Mouse (Mus musculus): Measurements from ENCODE around the gene Col16a1. TPM values are rescaled to one million over a fixed set of nuclear protein-coding genes. Genes with fewer than 3 reads are reported as not detected.
A peak's percentile ranks its signal among the peaks of the same experiment; 100 is the strongest.

The Col16a1 gene
- 3.8 and 5.8 TPM in 2 replicates for polyA plus RNA-seq (2016; fragmentation: Nextera tagmentation; extraction: Ambion mirVana)

GRCm38 (mm10) chr4:130047331-130048202, at the start of gene Col16a1:
Gene Col16a1 (plus strand): TSS chr4:130047840.
- H3K27me3 ChIP-seq (ENCODE audit: low read depth, poor library complexity, severe bottlenecking) = peaks cover 60% of the 10 kb centered on the region
- peak within 1 kb of the TSS; percentile 81 for H3K27ac ChIP-seq (replicated peaks)
- 3% methylated on average over 46 of the region's 46 CpGs for WGBS
- H3K4me3 ChIP-seq = peak within 1 kb of the TSS; percentile 59
- H3K4me1 ChIP-seq = peaks cover 22% of the 10 kb centered on the region
- H3K36me3 ChIP-seq = no peaks in the 10 kb centered on the region
- DNase-seq (ENCODE audit: low spot score) = peak; percentile 73
- no peaks in the 10 kb centered on the region for H3K9me3 ChIP-seq (replicated peaks)

DNA sequence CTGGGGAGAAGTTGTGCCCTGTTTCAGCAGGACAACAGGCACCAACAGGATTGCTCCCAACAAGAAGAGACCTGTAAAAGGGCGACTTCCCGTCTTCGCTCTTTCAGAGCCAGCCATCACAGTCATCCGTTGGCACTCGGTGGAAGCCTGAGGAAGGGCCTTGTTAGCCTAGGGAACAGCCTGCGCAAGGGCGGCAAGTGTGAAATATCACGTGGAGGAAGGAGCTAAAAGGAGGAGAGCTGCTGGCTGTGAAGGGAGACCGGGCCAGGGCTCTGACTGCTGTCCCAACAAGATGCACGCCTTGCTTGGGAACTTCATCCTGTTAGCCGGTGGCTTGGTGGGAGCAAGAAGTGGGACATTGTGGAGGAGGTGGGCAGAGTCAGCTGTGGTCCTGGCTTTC, 49.5 kb upstream of the Col16a1 start:
- peaks cover 24% of the 10 kb centered on the region for H3K27me3 ChIP-seq (ENCODE audit: low read depth, poor library complexity, severe bottlenecking)
- peaks cover 4% of the 10 kb centered on the region; the same call in 1 of the 2 replicates for H3K36me3 ChIP-seq
- H3K27ac ChIP-seq (replicated peaks) = no peak overlapping the region
- no peaks in the 10 kb centered on the region for H3K9me3 ChIP-seq (replicated peaks)
- 65% methylated on average over 11 of the region's 11 CpGs for WGBS
- H3K4me3 ChIP-seq = no peak overlapping the region
- DNase-seq (ENCODE audit: low spot score) = no peak
- H3K4me1 ChIP-seq = peaks cover 16% of the 10 kb centered on the region

DNA sequence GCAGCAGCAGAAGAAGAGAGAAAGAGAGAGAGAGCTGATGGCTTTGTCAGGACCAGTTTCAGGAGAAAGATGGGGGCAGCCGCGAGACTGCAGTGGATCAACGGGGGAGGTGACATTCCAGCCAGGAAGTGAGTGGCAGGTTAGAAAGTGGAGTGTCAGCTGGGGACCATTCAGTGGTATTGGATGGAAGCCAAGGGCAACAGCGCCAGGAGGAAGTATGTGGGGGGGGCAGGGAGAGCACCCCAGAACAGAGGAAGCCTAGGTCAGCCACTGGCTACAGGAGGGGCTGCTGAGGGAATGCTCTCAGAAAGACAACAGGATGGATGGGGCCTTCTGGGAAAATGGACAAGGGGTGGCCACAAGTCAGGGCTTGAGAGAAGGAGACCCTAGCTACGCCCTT, 45.9 kb upstream of the Col16a1 start:
- 67% methylated on average over 5 of the region's 5 CpGs for WGBS
- Histone ChIP-seq H3K9me3 (replicated peaks) (no peaks in the 10 kb centered on the region), H3K27ac (replicated peaks) (no peak overlapping the region), H3K36me3 (no peaks in the 10 kb centered on the region), H3K4me1 (peaks cover 26% of the 10 kb centered on the region), H3K27me3 (ENCODE audit: low read depth, poor library complexity, severe bottlenecking) (peaks cover 46% of the 10 kb centered on the region), H3K4me3 (no peak overlapping the region)
- no peak for DNase-seq (ENCODE audit: low spot score)

DNA sequence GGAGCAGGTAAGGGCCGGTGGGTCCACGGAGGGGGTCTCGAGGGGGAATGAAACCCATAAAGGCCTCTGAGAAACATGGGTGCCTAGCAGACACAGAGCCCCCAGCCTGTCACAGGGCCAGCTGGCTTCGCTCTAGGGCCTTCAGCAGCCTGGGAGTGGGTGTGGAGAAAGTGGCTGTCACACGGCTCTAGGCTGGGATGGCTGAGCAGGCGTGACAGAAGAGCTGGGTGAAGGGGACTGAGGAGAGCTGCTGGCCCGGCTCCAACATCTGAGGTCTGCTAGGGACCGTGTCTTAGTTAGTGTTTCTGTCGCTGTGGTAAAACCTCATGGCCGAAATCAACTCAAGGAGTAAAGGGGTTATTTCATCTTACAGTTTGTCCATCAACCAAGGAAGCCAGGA, 45.5 kb upstream of the Col16a1 start:
- 81% methylated on average over 10 of the region's 10 CpGs for WGBS
- peaks cover 50% of the 10 kb centered on the region for H3K27me3 ChIP-seq (ENCODE audit: low read depth, poor library complexity, severe bottlenecking)
- H3K4me3 ChIP-seq = no peak overlapping the region
- H3K36me3 ChIP-seq = no peaks in the 10 kb centered on the region
- H3K27ac ChIP-seq (replicated peaks) = no peak overlapping the region
- DNase-seq (ENCODE audit: low spot score) = no peak
- H3K9me3 ChIP-seq (replicated peaks) = no peaks in the 10 kb centered on the region
- peaks cover 30% of the 10 kb centered on the region for H3K4me1 ChIP-seq

DNA sequence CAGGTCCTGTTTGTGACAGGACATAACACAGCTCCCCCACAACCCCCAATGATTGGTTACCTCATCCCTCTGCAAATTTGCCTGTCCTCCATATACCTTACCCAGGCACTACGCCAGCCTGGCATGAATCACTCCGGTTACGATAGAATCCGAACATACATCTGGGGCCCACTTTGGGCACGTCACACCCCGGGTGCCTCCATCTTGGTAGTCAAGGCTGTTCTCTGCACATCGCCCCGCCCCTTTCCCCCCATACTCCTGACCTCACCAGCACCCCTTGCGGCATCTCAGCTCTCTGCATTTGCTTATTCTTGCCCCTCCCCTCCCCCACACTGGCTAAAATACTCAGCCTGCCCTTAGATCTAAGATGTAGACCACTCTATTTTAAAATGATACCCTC, 42.0 kb upstream of the Col16a1 start:
- peaks cover 36% of the 10 kb centered on the region for H3K4me1 ChIP-seq
- H3K4me3 ChIP-seq = no peak overlapping the region
- peaks cover 63% of the 10 kb centered on the region for H3K27me3 ChIP-seq (ENCODE audit: low read depth, poor library complexity, severe bottlenecking)
- peaks cover 5% of the 10 kb centered on the region; the same call in 1 of the 2 replicates for H3K36me3 ChIP-seq
- DNase-seq (ENCODE audit: low spot score) = no peak
- H3K27ac ChIP-seq (replicated peaks) = no peak overlapping the region
- H3K9me3 ChIP-seq (replicated peaks) = no peaks in the 10 kb centered on the region
- WGBS = 64% methylated on average over 9 of the region's 9 CpGs

DNA sequence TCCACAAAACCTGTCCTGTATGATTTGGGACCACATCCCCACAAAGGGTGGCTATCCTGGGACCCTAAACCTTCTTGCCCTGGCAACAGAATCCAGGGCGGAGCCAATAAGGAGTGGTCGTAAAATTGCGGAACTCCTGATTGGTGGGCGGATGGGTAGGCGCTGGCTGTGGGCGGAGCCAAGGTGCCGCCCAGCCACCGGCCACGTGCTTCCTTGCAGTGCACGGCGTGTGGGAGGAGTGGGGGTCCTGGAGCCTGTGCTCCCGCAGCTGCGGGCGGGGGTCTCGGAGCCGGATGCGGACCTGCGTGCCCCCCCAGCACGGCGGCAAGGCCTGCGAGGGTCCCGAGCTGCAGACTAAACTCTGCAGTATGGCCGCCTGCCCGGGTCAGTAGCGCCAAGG, 41.1 kb upstream of the Col16a1 start:
- peak overlapping the region; percentile 72 for H3K27ac ChIP-seq (replicated peaks)
- H3K36me3 ChIP-seq = peaks cover 9% of the 10 kb centered on the region; the same call in 1 of the 2 replicates
- DNase-seq (ENCODE audit: low spot score) = peak; percentile 47
- 17% methylated on average over 25 of the region's 25 CpGs for whole genome bisulfite sequencing
- H3K4me3 ChIP-seq = peak overlapping the region; percentile 53
- H3K9me3 ChIP-seq (replicated peaks) = no peaks in the 10 kb centered on the region
- H3K4me1 ChIP-seq = peaks cover 33% of the 10 kb centered on the region
- peaks cover 63% of the 10 kb centered on the region for H3K27me3 ChIP-seq (ENCODE audit: low read depth, poor library complexity, severe bottlenecking)

- no peak overlapping the region for H3K4me3 ChIP-seq
- H3K27ac ChIP-seq (replicated peaks) = no peak overlapping the region
- peaks cover 12% of the 10 kb centered on the region; the same call in 1 of the 2 replicates for H3K36me3 ChIP-seq
- no peak for DNase-seq (ENCODE audit: low spot score)
- peaks cover 79% of the 10 kb centered on the region for H3K27me3 ChIP-seq (ENCODE audit: low read depth, poor library complexity, severe bottlenecking)
- peaks cover 32% of the 10 kb centered on the region for H3K4me1 ChIP-seq
- no peaks in the 10 kb centered on the region for H3K9me3 ChIP-seq (replicated peaks)
- 77% methylated on average over 14 of the region's 14 CpGs for WGBS
Measured at GRCm38 (mm10) chr4:130009043-130009442, 38.6 kb upstream of the Col16a1 start.

- DNase-seq (ENCODE audit: low spot score) = no peak
- Histone ChIP-seq H3K27ac (replicated peaks) (no peak overlapping the region), H3K9me3 (replicated peaks) (no peaks in the 10 kb centered on the region), H3K4me1 (peaks cover 43% of the 10 kb centered on the region), H3K36me3 (peaks cover 12% of the 10 kb centered on the region; the same call in 1 of the 2 replicates), H3K4me3 (no peak overlapping the region), H3K27me3 (ENCODE audit: low read depth, poor library complexity, severe bottlenecking) (peaks cover 77% of the 10 kb centered on the region)
- WGBS = 87% methylated on average over 4 of the region's 4 CpGs
Measured at GRCm38 (mm10) chr4:130010723-130011122, 36.9 kb upstream of the Col16a1 start.

- WGBS = 87% methylated on average over 6 of the region's 6 CpGs
- Histone ChIP-seq H3K4me3 (no peak overlapping the region), H3K27me3 (ENCODE audit: low read depth, poor library complexity, severe bottlenecking) (peaks cover 67% of the 10 kb centered on the region), H3K27ac (replicated peaks) (no peak overlapping the region), H3K4me1 (peaks cover 41% of the 10 kb centered on the region), H3K36me3 (peaks cover 12% of the 10 kb centered on the region; the same call in 1 of the 2 replicates), H3K9me3 (replicated peaks) (no peaks in the 10 kb centered on the region)
- DNase-seq (ENCODE audit: low spot score) = no peak
Measured at GRCm38 (mm10) chr4:130012234-130012633, 35.4 kb upstream of the Col16a1 start.

GRCm38 (mm10) chr4:130013111-130013510, 34.5 kb upstream of the Col16a1 start:
- WGBS = 68% methylated on average over 10 of the region's 10 CpGs
- Histone ChIP-seq H3K27me3 (ENCODE audit: low read depth, poor library complexity, severe bottlenecking) (peaks cover 63% of the 10 kb centered on the region), H3K9me3 (replicated peaks) (no peaks in the 10 kb centered on the region), H3K4me3 (no peak overlapping the region), H3K4me1 (peaks cover 38% of the 10 kb centered on the region), H3K36me3 (peaks cover 12% of the 10 kb centered on the region; the same call in 1 of the 2 replicates), H3K27ac (replicated peaks) (no peak overlapping the region)
- DNase-seq (ENCODE audit: low spot score) = no peak

DNA sequence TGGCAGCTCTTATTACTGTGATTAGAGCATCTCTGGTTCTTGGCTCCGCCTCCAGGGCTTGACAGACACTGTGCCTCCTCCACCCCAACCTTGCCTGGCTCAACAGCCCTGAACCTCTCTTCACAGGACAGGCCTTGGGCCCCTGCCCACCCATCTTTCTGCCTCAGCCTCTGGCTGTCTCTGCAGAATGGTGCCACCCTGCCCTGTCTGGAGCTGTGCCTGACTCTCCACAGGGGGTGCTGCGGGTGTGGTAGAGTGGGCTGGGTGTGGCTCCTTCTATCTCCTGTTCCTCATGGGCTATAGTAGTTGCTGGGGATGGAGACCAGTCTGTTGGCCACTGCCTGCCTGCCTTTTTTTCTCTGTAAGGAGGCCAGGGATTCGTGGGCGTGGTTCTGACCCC, 31.6 kb upstream of the Col16a1 start:
- WGBS = 65% methylated on average over 4 of the region's 4 CpGs
- Histone ChIP-seq H3K4me3 (no peak overlapping the region), H3K4me1 (peaks cover 34% of the 10 kb centered on the region), H3K36me3 (0 out of 2 replicates have a peak, but pooled peaks cover 6% of the 10 kb centered on the region), H3K9me3 (replicated peaks) (no peaks in the 10 kb centered on the region), H3K27ac (replicated peaks) (no peak overlapping the region), H3K27me3 (ENCODE audit: low read depth, poor library complexity, severe bottlenecking) (peaks cover 49% of the 10 kb centered on the region)
- no peak for DNase-seq (ENCODE audit: low spot score)

DNA sequence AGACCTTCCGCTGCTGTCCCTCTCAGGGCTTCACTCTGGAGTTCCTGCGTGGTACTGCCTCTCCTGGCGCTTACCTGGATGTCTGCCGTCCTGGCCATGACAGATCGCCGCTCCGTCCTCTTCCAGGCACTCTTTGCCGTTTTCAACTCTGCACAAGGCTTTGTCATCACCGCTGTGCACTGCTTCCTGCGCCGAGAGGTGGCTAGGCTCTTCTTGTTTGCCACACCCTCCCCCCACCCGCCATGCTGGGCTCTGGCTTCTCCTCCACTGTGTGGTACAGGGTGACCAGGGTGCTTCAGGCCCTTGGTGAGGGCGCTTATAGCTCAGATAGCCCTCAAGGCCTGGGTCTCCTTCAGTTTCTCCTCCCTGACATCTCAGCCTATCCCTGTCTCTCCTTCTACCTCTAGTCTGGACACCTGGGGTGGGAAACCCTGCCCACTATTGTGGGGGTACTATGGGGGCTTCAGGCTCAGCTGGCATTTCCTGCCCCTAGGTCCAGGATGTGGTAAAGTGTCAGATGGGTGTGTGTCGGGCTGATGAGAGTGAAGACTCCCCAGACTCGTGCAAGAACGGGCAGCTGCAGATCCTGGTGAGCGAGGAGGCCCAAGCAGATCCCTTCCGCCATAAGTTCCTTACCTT, 30.5 kb upstream of the Col16a1 start:
- Histone ChIP-seq H3K4me1 (peaks cover 39% of the 10 kb centered on the region), H3K9me3 (replicated peaks) (no peaks in the 10 kb centered on the region), H3K4me3 (no peak overlapping the region), H3K27me3 (ENCODE audit: low read depth, poor library complexity, severe bottlenecking) (peaks cover 48% of the 10 kb centered on the region), H3K27ac (replicated peaks) (no peak overlapping the region), H3K36me3 (no peaks in the 10 kb centered on the region)
- DNase-seq (ENCODE audit: low spot score) = no peak
- WGBS = 73% methylated on average over 18 of the region's 18 CpGs

GRCm38 (mm10) chr4:130022952-130023351, 24.7 kb upstream of the Col16a1 start:
- WGBS = 91% methylated on average over 8 of the region's 8 CpGs

More at GRCm38 (mm10) chr4:130022952-130023351, 24.7 kb upstream of the Col16a1 start:
- no peaks in the 10 kb centered on the region for H3K36me3 ChIP-seq
- peaks cover 22% of the 10 kb centered on the region for H3K4me1 ChIP-seq
- no peak overlapping the region for H3K4me3 ChIP-seq
- 0 out of 2 replicates have a peak, but pooled peaks cover 8% of the 10 kb centered on the region for H3K27me3 ChIP-seq (ENCODE audit: low read depth, poor library complexity, severe bottlenecking)
- no peaks in the 10 kb centered on the region for H3K9me3 ChIP-seq (replicated peaks)
- no peak overlapping the region for H3K27ac ChIP-seq (replicated peaks)
- DNase-seq (ENCODE audit: low spot score) = no peak
